Mouse (Mus musculus): Measurements from ENCODE around the gene Gsg1l2. TPM values are rescaled to one million over a fixed set of nuclear protein-coding genes. Genes with fewer than 3 reads are reported as not detected.

Gsg1l2 gene
- polyA plus RNA-seq, 1 experiment from 2014 or later, result not detected

- H3K9ac ChIP-seq (ENCODE audit: low read length), result no peak overlapping the region
- H3K4me2 ChIP-seq (replicated peaks; ENCODE audit: low read depth), result no peak overlapping the region
- H3K27me3 ChIP-seq (ENCODE audit: control insufficient read depth, insufficient read depth, low read length), result no peaks in the 10 kb centered on the region
- no peak overlapping the region for H3K4me3 ChIP-seq (ENCODE audit: low read depth, low read length)
- DNase-seq (ENCODE audit: low spot score) (no peak), ATAC-seq (ENCODE audit: low FRiP score, low TSS enrichment) (peak; percentile 51; the same call in 1 of the 2 replicates)
- H3K36me3 ChIP-seq (ENCODE audit: control insufficient read depth, insufficient read depth, low read length), result no peaks in the 10 kb centered on the region
- no peaks in the 10 kb centered on the region for H3K9me3 ChIP-seq (ENCODE audit: control insufficient read depth, low read length)
- no peaks in the 10 kb centered on the region for H3K4me1 ChIP-seq (replicated peaks; ENCODE audit: control insufficient read depth, insufficient read depth)
- WGBS, result 90% methylated on average over 6 of the region's 6 CpGs
- TF ChIP-seq EP300 (optimal IDR thresholded peaks at IDR 0.05) (no peak), CTCF (IDR thresholded peaks at IDR 0.05; ENCODE audit: low read depth) (no peak)
- no peak overlapping the region for H3K27ac ChIP-seq (replicated peaks)
Observed at GRCm38 (mm10) chr11:67821560-67821959, 47.2 kb downstream of the Gsg1l2 start.

- no peak for TF ChIP-seq EP300 (optimal IDR thresholded peaks at IDR 0.05)
- TF ChIP-seq CTCF (IDR thresholded peaks at IDR 0.05; ENCODE audit: low read depth), result no peak
- WGBS, result 14% methylated on average over 12 of the region's 12 CpGs
- Histone ChIP-seq H3K27ac (replicated peaks) (no peak overlapping the region), H3K4me3 (ENCODE audit: low read depth, low read length) (no peak overlapping the region), H3K36me3 (ENCODE audit: control insufficient read depth, insufficient read depth, low read length) (no peaks in the 10 kb centered on the region), H3K27me3 (ENCODE audit: control insufficient read depth, insufficient read depth, low read length) (no peaks in the 10 kb centered on the region), H3K4me1 (replicated peaks; ENCODE audit: control insufficient read depth, insufficient read depth) (no peaks in the 10 kb centered on the region), H3K9ac (ENCODE audit: low read length) (no peak overlapping the region), H3K4me2 (replicated peaks; ENCODE audit: low read depth) (0 out of 2 replicates have a peak overlapping the region, but pooled peaks have one; percentile 15), H3K9me3 (ENCODE audit: control insufficient read depth, low read length) (no peaks in the 10 kb centered on the region)
- ATAC-seq (ENCODE audit: low FRiP score, low TSS enrichment), result peak; percentile 80
- peak; percentile 51 for DNase-seq (ENCODE audit: low spot score)
Observed at GRCm38 (mm10) chr11:67828360-67829059, 54.1 kb downstream of the Gsg1l2 start.

- DNase-seq (ENCODE audit: low spot score), result no peak
- H3K27ac ChIP-seq (replicated peaks), result no peak overlapping the region
- no peaks in the 10 kb centered on the region for H3K4me1 ChIP-seq (replicated peaks; ENCODE audit: control insufficient read depth, insufficient read depth)
- no peaks in the 10 kb centered on the region for H3K9me3 ChIP-seq (ENCODE audit: control insufficient read depth, low read length)
- no peak overlapping the region for H3K9ac ChIP-seq (ENCODE audit: low read length)
- no peak for ATAC-seq (ENCODE audit: low FRiP score, low TSS enrichment)
- TF ChIP-seq CTCF (IDR thresholded peaks at IDR 0.05; ENCODE audit: low read depth) (no peak), EP300 (optimal IDR thresholded peaks at IDR 0.05) (no peak)
- H3K4me2 ChIP-seq (replicated peaks; ENCODE audit: low read depth), result no peak overlapping the region
- H3K36me3 ChIP-seq (ENCODE audit: control insufficient read depth, insufficient read depth, low read length), result no peaks in the 10 kb centered on the region
- 68% methylated on average over 6 of the region's 6 CpGs for WGBS
- no peaks in the 10 kb centered on the region for H3K27me3 ChIP-seq (ENCODE audit: control insufficient read depth, insufficient read depth, low read length)
- no peak overlapping the region for H3K4me3 ChIP-seq (ENCODE audit: low read depth, low read length)
Observed at GRCm38 (mm10) chr11:67829530-67829929, 55.1 kb downstream of the Gsg1l2 start.

GRCm38 (mm10) chr11:67831820-67832219 is 57.4 kb downstream of the Gsg1l2 start:
- Histone ChIP-seq H3K36me3 (ENCODE audit: control insufficient read depth, insufficient read depth, low read length) (no peaks in the 10 kb centered on the region), H3K27ac (replicated peaks) (no peak overlapping the region), H3K4me2 (replicated peaks; ENCODE audit: low read depth) (no peak overlapping the region), H3K9ac (ENCODE audit: low read length) (no peak overlapping the region), H3K4me1 (replicated peaks; ENCODE audit: control insufficient read depth, insufficient read depth) (no peaks in the 10 kb centered on the region), H3K9me3 (ENCODE audit: control insufficient read depth, low read length) (no peaks in the 10 kb centered on the region), H3K27me3 (ENCODE audit: control insufficient read depth, insufficient read depth, low read length) (no peaks in the 10 kb centered on the region), H3K4me3 (ENCODE audit: low read depth, low read length) (no peak overlapping the region)
- WGBS, result 56% methylated on average over 5 of the region's 5 CpGs
- no peak for ATAC-seq (ENCODE audit: low FRiP score, low TSS enrichment)
- DNase-seq (ENCODE audit: low spot score), result no peak
- TF ChIP-seq CTCF (IDR thresholded peaks at IDR 0.05; ENCODE audit: low read depth) (no peak), EP300 (optimal IDR thresholded peaks at IDR 0.05) (no peak)

GRCm38 (mm10) chr11:67835408-67836078 is 61.1 kb downstream of the Gsg1l2 start:
- no peak for ATAC-seq (ENCODE audit: low FRiP score, low TSS enrichment)

More at GRCm38 (mm10) chr11:67835408-67836078, 61.1 kb downstream of the Gsg1l2 start:
- WGBS, result 73% methylated on average over 10 of the region's 10 CpGs
- H3K4me1 ChIP-seq (replicated peaks; ENCODE audit: control insufficient read depth, insufficient read depth), result no peaks in the 10 kb centered on the region
- TF ChIP-seq CTCF (IDR thresholded peaks at IDR 0.05; ENCODE audit: low read depth), result no peak
- TF ChIP-seq EP300 (optimal IDR thresholded peaks at IDR 0.05), result no peak
- no peak overlapping the region for H3K4me2 ChIP-seq (replicated peaks; ENCODE audit: low read depth)
- no peaks in the 10 kb centered on the region for H3K9me3 ChIP-seq (ENCODE audit: control insufficient read depth, low read length)
- H3K27me3 ChIP-seq (ENCODE audit: control insufficient read depth, insufficient read depth, low read length), result no peaks in the 10 kb centered on the region
- no peak overlapping the region for H3K27ac ChIP-seq (replicated peaks)
- H3K36me3 ChIP-seq (ENCODE audit: control insufficient read depth, insufficient read depth, low read length), result no peaks in the 10 kb centered on the region
- DNase-seq (ENCODE audit: low spot score), result no peak
- H3K9ac ChIP-seq (ENCODE audit: low read length), result no peak overlapping the region
- H3K4me3 ChIP-seq (ENCODE audit: low read depth, low read length), result no peak overlapping the region

Other genes starting within 250 kb of the Gsg1l2 start
- gene Rcvrn, start 79.3 kb upstream of the Gsg1l2 start, polyA plus RNA-seq (2015; fragmentation: Nextera tagmentation; extraction: Ambion mirVana), result not detected in 2 replicates
- 0.50 and 0.56 TPM in 2 replicates for gene Glp2r, start 3.5 kb upstream of the Gsg1l2 start, polyA plus RNA-seq (2015; fragmentation: Nextera tagmentation; extraction: Ambion mirVana)
- gene Dhrs7c, start 23.6 kb downstream of the Gsg1l2 start, polyA plus RNA-seq (2015; fragmentation: Nextera tagmentation; extraction: Ambion mirVana), result 0.28 TPM in 1 of 2 replicates, not detected in the other
- gene Usp43, start 147.5 kb downstream of the Gsg1l2 start, polyA plus RNA-seq (2015; fragmentation: Nextera tagmentation; extraction: Ambion mirVana), result 2.0 and 2.9 TPM in 2 replicates
- 0.35 and 0.42 TPM in 2 replicates for gene Cfap52, start 191.0 kb downstream of the Gsg1l2 start, polyA plus RNA-seq (2015; fragmentation: Nextera tagmentation; extraction: Ambion mirVana)
- 71.0 and 76.1 TPM in 2 replicates for gene Stx8, start 191.6 kb downstream of the Gsg1l2 start, polyA plus RNA-seq (2015; fragmentation: Nextera tagmentation; extraction: Ambion mirVana)